ENCODE assay signal across 11 mouse cellular contexts in the genomic region with DNA sequence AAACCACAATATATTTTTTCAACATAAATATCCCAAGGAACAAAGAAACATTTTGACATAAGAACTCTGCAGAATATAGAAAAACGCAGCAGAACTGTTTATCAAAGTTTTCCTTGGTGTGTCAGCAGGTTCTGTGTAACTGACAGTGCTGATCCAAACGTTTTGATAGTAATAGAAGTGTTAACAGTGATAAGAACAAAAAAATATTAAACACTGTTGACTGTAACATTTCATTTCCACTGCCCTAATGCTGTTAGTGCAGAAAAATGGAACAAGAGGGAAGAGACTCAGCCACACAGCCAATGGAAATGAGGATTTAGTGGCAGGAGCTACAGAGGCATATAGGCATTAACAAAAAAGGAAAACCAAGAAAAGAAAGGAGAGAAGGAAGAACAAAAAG.
"Had no signal": no experiment of that assay in that cellular context is flagged by ENCODE, and none has a peak within 500 bp of the region (broad histone marks: within the 10 kb centered on the region; RNA-seq: fewer than 3 reads in every experiment).

No protein-coding gene starts in this region.

- H3K36me3 ChIP-seq: limb, embryonic 10.5 days; neural tube, embryonic 12.5 days; stomach, embryonic 15.5 days had no signal

- DNase-seq: kidney, adult 11 months; kidney, postnatal 10 days; kidney, postnatal 4 days; lung, adult 18-20 months; right cerebral cortex, postnatal 14 days; thymus, adult 2 months; thymus, postnatal 25 days had no signal

- H3K27ac ChIP-seq: hindbrain, postnatal 0 days; limb, embryonic 10.5 days; neural tube, embryonic 12.5 days; stomach, embryonic 15.5 days had no signal

- H3K9ac ChIP-seq: neural tube, embryonic 12.5 days; stomach, embryonic 15.5 days had no signal

- H3K4me2 ChIP-seq: neural tube, embryonic 12.5 days; stomach, embryonic 15.5 days had no signal

- H3K9me3 ChIP-seq: limb, embryonic 10.5 days; neural tube, embryonic 12.5 days; stomach, embryonic 15.5 days had no signal

- ATAC-seq: hindbrain, postnatal 0 days had no signal

- H3K27me3 ChIP-seq: neural tube, embryonic 12.5 days; stomach, embryonic 15.5 days had no signal

- H3K4me3 ChIP-seq: limb, embryonic 10.5 days; neural tube, embryonic 12.5 days; stomach, embryonic 15.5 days had no signal

- H3K4me1 ChIP-seq: neural tube, embryonic 12.5 days; stomach, embryonic 15.5 days had no signal
